Mouse (Mus musculus): Measurements from ENCODE around the gene Sik3.

GRCm38 (mm10) chr9:46150116-46150515 is 137.5 kb downstream of the Sik3 start:
- TF ChIP-seq EP300 (IDR thresholded peaks at IDR 0.05; ENCODE audit: low read depth) (no peak), CTCF (IDR thresholded peaks at IDR 0.05; ENCODE audit: low read depth) (no peak)

All from liver, postnatal 0 days (tissue).